Mouse (Mus musculus) ES-E14 (cell line): ENCODE measurements around the gene Rnf224. TPM values are rescaled to one million over a fixed set of nuclear protein-coding genes. Genes with fewer than 3 reads are reported as not detected.
"Not testable (repeated sequence)": the region's sequence is repeated elsewhere in the genome, so short reads cannot be mapped to it uniquely, and the experiment has no call there.

Source experiments
- DNase-seq: peaks from one replicate; pipeline ENCODE4 v3.0.0-alpha.2; 2013; ENCODE audit warnings: low read depth, low spot score
- H3K27ac ChIP-seq: 2 replicates; pipeline ENCODE4 v1.5.1; 2012; ENCODE audit warnings: low read depth, mild to moderate bottlenecking, low read length, moderate library complexity, mixed read lengths; ENCODE audit not compliant: poor library complexity, insufficient read depth, severe bottlenecking
- H3K36me3 ChIP-seq: 2 replicates; pipeline ENCODE4 v1.6.1; 2012; ENCODE audit warnings: mild to moderate bottlenecking, low read length, moderate library complexity, mixed read lengths; ENCODE audit not compliant: control insufficient read depth, poor library complexity, insufficient read depth, severe bottlenecking
- H3K4me1 ChIP-seq, 2 experiments: fragments of 150-350 bp in 1 of 2; sonication (generic) in 1 of 2; 2 replicates each; pipeline ENCODE4 v1.6.1; 2012; ENCODE audit warnings: low read length in 2 of 2, mild to moderate bottlenecking in 1 of 2, mixed read lengths in 1 of 2; ENCODE audit not compliant: control insufficient read depth in 2 of 2, insufficient read depth in 2 of 2, poor library complexity in 1 of 2
- H3K4me3 ChIP-seq, 2 experiments: fragments of 150-350 bp in 1 of 2; sonication (generic) in 1 of 2; 2 replicates each; pipeline ENCODE4 v1.5.1; 2012; ENCODE audit warnings: low read length in 2 of 2, low read depth in 1 of 2, mild to moderate bottlenecking in 1 of 2, mixed read lengths in 1 of 2; ENCODE audit not compliant: insufficient read depth in 1 of 2, poor library complexity in 1 of 2, severe bottlenecking in 1 of 2
- H3K9ac ChIP-seq: 2 replicates; pipeline ENCODE4 v1.6.1; 2012; ENCODE audit warnings: low read depth, mild to moderate bottlenecking, low read length, mixed read lengths; ENCODE audit not compliant: poor library complexity, insufficient read depth, severe bottlenecking
- H3K9me3 ChIP-seq: fragments of 150-350 bp; sonication (generic); 2 replicates; pipeline ENCODE4 v1.6.1; 2012; ENCODE audit warnings: low read depth, mild to moderate bottlenecking, low read length; ENCODE audit not compliant: control insufficient read depth, insufficient read depth
- CHD2 ChIP-seq: IDR thresholded peaks from 2 replicates; pipeline ENCODE4 v1.6.1; 2014; ENCODE audit warnings: mild to moderate bottlenecking, low read depth, low read length, inconsistent platforms
- HCFC1 ChIP-seq: IDR thresholded peaks from 2 replicates; pipeline ENCODE4 v1.6.1; 2012; ENCODE audit warnings: low read length, inconsistent platforms, borderline replicate concordance; ENCODE audit not compliant: insufficient read depth
- MAFK ChIP-seq: IDR thresholded peaks from 2 replicates; pipeline ENCODE4 v1.6.1; 2014; ENCODE audit warnings: mild to moderate bottlenecking, low read depth, low read length, inconsistent platforms; ENCODE audit not compliant: insufficient read depth
- ZC3H11A ChIP-seq: IDR thresholded peaks from 2 replicates; pipeline ENCODE4 v1.6.1; 2012; ENCODE audit warnings: low read depth, mild to moderate bottlenecking, inconsistent platforms, low read length, borderline replicate concordance
- ZNF384 ChIP-seq: IDR thresholded peaks from 2 replicates; pipeline ENCODE4 v1.6.1; 2012; ENCODE audit warnings: low read depth, low read length, inconsistent platforms
- in situ Hi-C, 2 experiments: fragments of 600-800 bp; cut with MboI; formaldehyde crosslinking; loops; one replicate each; pipeline ENCODE4 v1.15.1; 2025; ENCODE audit warnings: low sequenced_read_pairs in 2 of 2, inconsistent platforms in 1 of 2; ENCODE audit not compliant: unreplicated experiment in 2 of 2
- total RNA-seq: library from RNA; depleted of rRNA; stranded (reverse); fragments of 300-350 nt; gene quantifications from 2 replicates; pipeline ENCODE4 v1.2.3, GENCODE M21; 2012

Rnf224 gene
- total RNA-seq, 1 experiment: 0.18 TPM

DNA sequence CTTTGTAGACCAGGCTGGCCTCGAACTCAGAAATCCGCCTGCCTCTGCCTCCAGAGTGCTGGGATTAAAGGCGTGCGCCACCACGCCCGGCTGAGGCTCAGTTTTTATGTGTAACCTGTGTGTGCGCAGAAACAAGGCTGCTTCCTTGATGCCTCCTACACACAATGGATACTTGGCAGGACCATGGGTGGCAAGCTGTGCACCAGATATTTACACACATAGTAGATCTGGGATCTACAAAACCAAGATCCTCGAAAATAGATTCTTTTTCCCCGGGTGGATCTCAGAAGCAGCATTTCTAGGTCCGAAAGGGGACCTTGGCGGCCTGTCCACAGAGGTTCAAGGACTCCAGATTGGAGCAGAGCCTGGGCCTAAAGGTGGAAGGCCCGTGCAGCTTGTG, 25.3 kb upstream of the Rnf224 start:
- Histone ChIP-seq H3K9me3 (no peaks in the 10 kb centered on the region), H3K27ac (peak overlapping the region; percentile 49; the same call in 1 of the 2 replicates), H3K9ac (peak overlapping the region; percentile 71; the same call in 1 of the 2 replicates), H3K4me1 (peaks cover 0 to 8% of the 10 kb centered on the region in 2 experiments; a peak in 1 of 4 replicates), H3K4me3 (peak overlapping the region; percentile 53 to 78), H3K36me3 (peaks cover 2% of the 10 kb centered on the region; the same call in 1 of the 2 replicates)
- no peak for DNase-seq
- no peak for TF ChIP-seq MAFK
- no peak for TF ChIP-seq HCFC1
- no peak for TF ChIP-seq ZNF384
- TF ChIP-seq CHD2: no peak
- TF ChIP-seq ZC3H11A: no peak
- in situ Hi-C loops: no loop called here

GRCm38 (mm10) chr2:25258887-25259286, 22.3 kb upstream of the Rnf224 start:
- Histone ChIP-seq H3K4me1 (peaks cover under 1 to 2% of the 10 kb centered on the region in 2 experiments; a peak in 2 of 4 replicates), H3K9me3 (no peaks in the 10 kb centered on the region), H3K4me3 (no peak overlapping the region), H3K36me3 (no peaks in the 10 kb centered on the region), H3K9ac (no peak overlapping the region; the same call in 1 of the 2 replicates), H3K27ac (no peak overlapping the region)
- no peak for TF ChIP-seq MAFK
- TF ChIP-seq HCFC1: no peak
- TF ChIP-seq ZNF384: no peak
- peak; percentile 39; the same call in 1 of the 2 replicates for TF ChIP-seq ZC3H11A
- no peak for TF ChIP-seq CHD2
- in situ Hi-C loops: no loop called here
- DNase-seq: no peak

DNA sequence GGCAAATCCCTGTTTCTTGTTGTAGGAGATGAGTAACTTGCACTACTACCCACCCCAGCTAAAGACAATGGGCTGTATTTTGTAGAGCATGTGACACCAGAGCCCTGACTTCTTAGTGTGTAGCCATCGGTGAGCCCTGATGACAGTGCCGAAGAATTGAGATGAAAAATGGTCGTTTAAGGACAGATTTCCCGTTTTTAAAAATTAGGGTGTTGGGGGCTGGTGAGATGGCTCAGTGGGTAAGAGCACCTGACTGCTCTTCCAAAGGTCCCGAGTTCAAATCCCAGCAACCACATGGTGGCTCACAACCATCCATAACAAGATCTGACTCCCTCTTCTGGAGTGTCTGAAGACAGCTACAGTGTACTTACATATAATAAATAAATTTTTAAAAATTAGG, 20.7 kb upstream of the Rnf224 start:
- H3K9me3 ChIP-seq, H3K4me1 ChIP-seq, H3K9ac ChIP-seq, H3K27ac ChIP-seq, H3K4me3 ChIP-seq, H3K36me3 ChIP-seq, DNase-seq, in situ Hi-C loops: not testable (repeated sequence)

DNA sequence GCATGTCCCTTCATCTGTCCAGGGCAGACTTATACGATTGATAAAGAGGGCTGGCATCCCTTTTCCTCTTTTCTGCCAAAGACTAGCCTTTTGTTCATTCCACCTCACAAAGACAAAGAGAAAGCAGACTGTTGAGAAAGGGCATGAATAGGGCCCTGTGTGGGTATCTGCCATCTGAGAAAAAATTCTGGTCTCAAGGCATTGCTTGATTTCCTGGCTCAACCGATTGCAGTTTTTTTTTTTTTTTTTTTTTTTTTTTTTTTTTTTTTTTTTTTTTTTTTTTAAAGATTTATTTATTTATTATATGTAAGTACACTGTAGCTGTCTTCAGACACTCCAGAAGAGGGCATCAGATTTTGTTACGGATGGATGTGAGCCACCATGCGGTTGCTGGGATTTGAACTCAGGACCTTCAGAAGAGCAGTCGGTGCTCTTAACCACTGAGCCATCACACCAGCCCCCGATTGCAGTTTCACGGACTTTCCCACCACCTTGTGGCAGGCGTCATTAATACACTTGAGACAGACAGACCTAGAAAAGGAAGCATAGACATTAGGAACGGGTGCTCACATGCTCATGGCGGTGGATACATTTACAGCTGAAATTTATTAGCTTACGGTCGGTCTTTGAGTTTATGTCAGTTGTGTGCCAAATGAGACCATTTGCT, 20.0 kb upstream of the Rnf224 start:
- TF ChIP-seq ZNF384: peak; percentile 93
- peak overlapping the region; percentile 21 to 89; a peak in 3 of 4 replicates for H3K4me3 ChIP-seq
- peak; percentile 69 for DNase-seq
- H3K9ac ChIP-seq, in situ Hi-C loops, H3K27ac ChIP-seq, H3K9me3 ChIP-seq, H3K4me1 ChIP-seq: not testable (repeated sequence)
- H3K36me3 ChIP-seq: peaks cover 12% of the 10 kb centered on the region

DNA sequence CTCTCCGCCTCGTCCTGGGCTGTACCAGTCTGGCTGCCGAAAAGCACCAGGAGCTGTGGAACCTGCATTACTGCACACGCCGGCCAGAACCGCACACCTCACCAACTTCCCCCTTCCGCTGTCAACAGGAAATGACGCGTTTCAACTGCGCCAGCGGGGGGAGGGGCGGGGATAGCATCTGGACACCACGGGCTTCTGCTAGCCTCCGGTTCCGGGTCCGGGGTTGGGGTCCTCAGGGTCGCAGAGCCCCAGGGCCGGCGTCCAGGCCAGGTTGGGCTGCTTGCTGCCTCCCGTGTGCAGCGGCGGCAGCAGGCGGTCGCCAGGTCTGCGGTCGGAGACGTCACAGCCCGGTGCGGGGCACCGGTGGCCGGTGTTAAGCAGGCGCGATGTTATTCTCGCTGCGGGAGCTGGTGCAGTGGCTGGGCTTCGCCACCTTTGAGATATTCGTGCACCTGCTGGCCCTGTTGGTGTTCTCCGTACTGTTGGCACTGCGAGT, 18.7 kb upstream of the Rnf224 start, which contains the start of gene Tmem203:
Gene Tmem203, plus strand, starts transcription at position 156 of the 496 bp plus-strand sequence.
- Histone ChIP-seq H3K36me3 (peaks cover 20% of the 10 kb centered on the region), H3K9me3 (no peaks in the 10 kb centered on the region), H3K27ac (peak within 1 kb of the TSS; percentile 32), H3K4me1 (peaks cover 0 to 2% of the 10 kb centered on the region in 2 experiments; a peak in 1 of 4 replicates), H3K9ac (peak within 1 kb of the TSS; percentile 87), H3K4me3 (peak within 1 kb of the TSS; percentile 83 to 89)
- TF ChIP-seq MAFK (no peak), HCFC1 (peak; percentile 85), ZC3H11A (peak; percentile 10; the same call in 1 of the 2 replicates), CHD2 (peak; percentile 52; the same call in 1 of the 2 replicates), ZNF384 (no peak; the same call in 1 of the 2 replicates)
- in situ Hi-C loops: no loop called here
- peak; percentile 88 for DNase-seq
